Mouse (Mus musculus) liver, embryonic 14.5 days (tissue): ENCODE measurements around the gene Lce1f. TPM values are rescaled to one million over a fixed set of nuclear protein-coding genes. Genes with fewer than 3 reads are reported as not detected.
"Not testable (repeated sequence)": the region's sequence is repeated elsewhere in the genome, so short reads cannot be mapped to it uniquely, and the experiment has no call there.

Source experiments
- ATAC-seq: fragments of 200-750 bp; cut with Nextera tagmentation; 2 replicates; pipeline ENCODE4 v1.8.0; 2017; ENCODE audit warnings: moderate number of reproducible peaks, mild to moderate bottlenecking, moderate library complexity; ENCODE audit not compliant: insufficient read depth
- DNase-seq, 3 experiments: peaks; one replicate each; pipeline ENCODE4 v3.0.0-alpha.2; 2012 to 2013; ENCODE audit warnings: low read depth in 3 of 3, low spot score in 3 of 3
- H3K27ac ChIP-seq: fragments of 300-500 bp; sonication (generic); 2 replicates; pipeline ENCODE4 v1.5.1; 2014; ENCODE audit warnings: moderate library complexity, mild to moderate bottlenecking, control low read depth, inconsistent platforms
- H3K27me3 ChIP-seq: fragments of 300-500 bp; sonication (generic); 2 replicates; pipeline ENCODE4 v1.6.1; 2014; ENCODE audit warnings: mild to moderate bottlenecking, low read length, moderate library complexity; ENCODE audit not compliant: control insufficient read depth, insufficient read depth
- H3K36me3 ChIP-seq: fragments of 300-500 bp; sonication (generic); replicated peaks from 2 replicates; pipeline ENCODE4 v1.6.1; 2014; ENCODE audit warnings: low read depth; ENCODE audit not compliant: control insufficient read depth, insufficient read depth
- H3K4me1 ChIP-seq, 2 experiments: fragments of 200-500 bp in 1 of 2; fragments of 300-500 bp in 1 of 2; sonication (generic) in 1 of 2; replicated peaks; 2 replicates each; pipeline ENCODE4 v1.6.1; 2012 to 2014; ENCODE audit warnings: antibody characterized with exemption in 1 of 2, inconsistent platforms in 1 of 2, low read length in 1 of 2; ENCODE audit not compliant: control insufficient read depth in 2 of 2, insufficient read depth in 2 of 2
- H3K4me2 ChIP-seq: fragments of 300-500 bp; sonication (generic); 2 replicates; pipeline ENCODE4 v1.6.1; 2014; ENCODE audit warnings: low read depth, mild to moderate bottlenecking, control low read depth, moderate library complexity
- H3K4me3 ChIP-seq, 2 experiments: fragments of 200-500 bp in 1 of 2; fragments of 300-500 bp in 1 of 2; sonication (generic) in 1 of 2; 2 replicates each; pipeline ENCODE4 v1.5.1; 2012 to 2014; ENCODE audit warnings: low read depth in 2 of 2, low read length in 2 of 2, mild to moderate bottlenecking in 2 of 2, control low read depth in 1 of 2, inconsistent platforms in 1 of 2, moderate library complexity in 1 of 2; ENCODE audit not compliant: insufficient read depth in 1 of 2
- H3K9ac ChIP-seq: fragments of 300-500 bp; sonication (generic); replicated peaks from 2 replicates; pipeline ENCODE4 v1.6.1; 2014; ENCODE audit warnings: mild to moderate bottlenecking, control low read depth, moderate library complexity
- H3K9me3 ChIP-seq: fragments of 300-500 bp; sonication (generic); 2 replicates; pipeline ENCODE4 v1.6.1; 2016; ENCODE audit warnings: low read length, mixed read lengths; ENCODE audit not compliant: control insufficient read depth
- CTCF ChIP-seq: IDR thresholded peaks from 2 replicates; pipeline ENCODE4 v1.5.1; 2016; ENCODE audit warnings: antibody characterized with exemption, low read depth, control low read depth
- EP300 ChIP-seq: IDR thresholded peaks from 2 replicates; pipeline ENCODE4 v1.6.1; 2016; ENCODE audit warnings: antibody characterized with exemption, low read depth
- WGBS: fragments of 180-500 bp; shearing (Covaris S2); extraction: QIAGEN DNeasy Blood & Tissue Kit; methylation state at CpG from one replicate; pipeline ENCODE4 v1.1.7; 2014; ENCODE audit not compliant: insufficient replicate concordance; 5-methylcytosine and 5-hydroxymethylcytosine counted together
- polyA plus RNA-seq, 2 experiments: library from polyadenylated mRNA; depleted of rRNA in 1 of 2; stranded (reverse) in 1 of 2; unstranded in 1 of 2; fragments of >200 nt; fragmentation: Nextera tagmentation in 1 of 2; extraction: Ambion mirVana in 1 of 2; gene quantifications; 2 replicates each; pipeline versions ENCODE4 v1.2.1 to v1.2.3; 2012 to 2014

Gene Lce1f
- polyA plus RNA-seq, 2 experiments, result not detected

- Histone ChIP-seq H3K4me1 (no peaks in the 10 kb centered on the region), H3K4me2 (no peak overlapping the region), H3K36me3 (no peaks in the 10 kb centered on the region), H3K9me3 (no peaks in the 10 kb centered on the region), H3K27ac (no peak overlapping the region), H3K4me3 (no peak overlapping the region), H3K9ac (no peak overlapping the region), H3K27me3 (no peaks in the 10 kb centered on the region)
- no peak for DNase-seq
- ATAC-seq, result no peak
- TF ChIP-seq EP300 (no peak), CTCF (no peak)
- WGBS, result 67% methylated on average over 5 of the region's 5 CpGs
Measured at GRCm38 (mm10) chr3:92722631-92723030, 2.5 kb upstream of the Lce1f start.

- no peak overlapping the region for H3K9ac ChIP-seq
- H3K27me3 ChIP-seq, result no peaks in the 10 kb centered on the region
- no peak overlapping the region for H3K27ac ChIP-seq
- H3K4me2 ChIP-seq, result no peak overlapping the region
- DNase-seq (no peak), ATAC-seq (no peak)
- H3K4me3 ChIP-seq, result no peak overlapping the region
- H3K36me3 ChIP-seq, result no peaks in the 10 kb centered on the region
- no peaks in the 10 kb centered on the region for H3K4me1 ChIP-seq
- TF ChIP-seq CTCF, result no peak
- TF ChIP-seq EP300, result no peak
- H3K9me3 ChIP-seq, result no peaks in the 10 kb centered on the region
Measured at GRCm38 (mm10) chr3:92715122-92715521, 5.0 kb downstream of the Lce1f start.

- Histone ChIP-seq H3K4me2 (no peak within 1 kb of the TSS), H3K4me1 (no peaks in the 10 kb centered on the region), H3K36me3 (no peaks in the 10 kb centered on the region), H3K27ac (no peak within 1 kb of the TSS), H3K9ac (no peak within 1 kb of the TSS), H3K4me3 (no peak within 1 kb of the TSS), H3K9me3 (no peaks in the 10 kb centered on the region), H3K27me3 (no peaks in the 10 kb centered on the region)
- 53% methylated on average over 2 of the region's 2 CpGs for WGBS
- no peak for DNase-seq
- no peak for ATAC-seq
- TF ChIP-seq CTCF (no peak), EP300 (no peak)
Measured at GRCm38 (mm10) chr3:92708974-92709373, 11.2 kb downstream of the Lce1f start, which contains the start of gene Lce1e. Gene Lce1e (minus strand): TSS chr3:92709074.

GRCm38 (mm10) chr3:92694613-92695012, 25.5 kb downstream of the Lce1f start:
- Histone ChIP-seq H3K4me2 (no peak overlapping the region), H3K4me3 (no peak overlapping the region), H3K36me3 (no peaks in the 10 kb centered on the region), H3K4me1 (no peaks in the 10 kb centered on the region), H3K9me3 (no peaks in the 10 kb centered on the region), H3K27ac (no peak overlapping the region), H3K9ac (no peak overlapping the region), H3K27me3 (no peaks in the 10 kb centered on the region)
- TF ChIP-seq CTCF, result no peak
- TF ChIP-seq EP300, result no peak
- ATAC-seq (no peak), DNase-seq (no peak)
- 10% methylated on average over 1 of the region's 1 CpGs for WGBS

- no peak overlapping the region for H3K9ac ChIP-seq
- no peak overlapping the region for H3K27ac ChIP-seq
- no peaks in the 10 kb centered on the region for H3K9me3 ChIP-seq
- ATAC-seq (no peak), DNase-seq (no peak)
- H3K4me2 ChIP-seq, result no peak overlapping the region
- no peaks in the 10 kb centered on the region for H3K27me3 ChIP-seq
- TF ChIP-seq EP300 (no peak), CTCF (no peak)
- no peak overlapping the region for H3K4me3 ChIP-seq
- H3K36me3 ChIP-seq, result no peaks in the 10 kb centered on the region
- no peaks in the 10 kb centered on the region for H3K4me1 ChIP-seq
Measured at GRCm38 (mm10) chr3:92691688-92692087, 28.5 kb downstream of the Lce1f start.

GRCm38 (mm10) chr3:92689154-92689553, 31.0 kb downstream of the Lce1f start:
- H3K4me1 ChIP-seq, ATAC-seq: not testable (repeated sequence)
- WGBS, result 59% methylated on average over 15 of the region's 16 CpGs

More at GRCm38 (mm10) chr3:92689154-92689553, 31.0 kb downstream of the Lce1f start:
- H3K36me3 ChIP-seq, H3K27me3 ChIP-seq, H3K9me3 ChIP-seq, H3K9ac ChIP-seq, H3K4me2 ChIP-seq, H3K4me3 ChIP-seq, H3K27ac ChIP-seq: not testable (repeated sequence)
- DNase-seq, result peak in 1 of 3 experiments; percentile 0
